10 mouse cellular contexts compared by ENCODE assay signal in the genomic region with DNA sequence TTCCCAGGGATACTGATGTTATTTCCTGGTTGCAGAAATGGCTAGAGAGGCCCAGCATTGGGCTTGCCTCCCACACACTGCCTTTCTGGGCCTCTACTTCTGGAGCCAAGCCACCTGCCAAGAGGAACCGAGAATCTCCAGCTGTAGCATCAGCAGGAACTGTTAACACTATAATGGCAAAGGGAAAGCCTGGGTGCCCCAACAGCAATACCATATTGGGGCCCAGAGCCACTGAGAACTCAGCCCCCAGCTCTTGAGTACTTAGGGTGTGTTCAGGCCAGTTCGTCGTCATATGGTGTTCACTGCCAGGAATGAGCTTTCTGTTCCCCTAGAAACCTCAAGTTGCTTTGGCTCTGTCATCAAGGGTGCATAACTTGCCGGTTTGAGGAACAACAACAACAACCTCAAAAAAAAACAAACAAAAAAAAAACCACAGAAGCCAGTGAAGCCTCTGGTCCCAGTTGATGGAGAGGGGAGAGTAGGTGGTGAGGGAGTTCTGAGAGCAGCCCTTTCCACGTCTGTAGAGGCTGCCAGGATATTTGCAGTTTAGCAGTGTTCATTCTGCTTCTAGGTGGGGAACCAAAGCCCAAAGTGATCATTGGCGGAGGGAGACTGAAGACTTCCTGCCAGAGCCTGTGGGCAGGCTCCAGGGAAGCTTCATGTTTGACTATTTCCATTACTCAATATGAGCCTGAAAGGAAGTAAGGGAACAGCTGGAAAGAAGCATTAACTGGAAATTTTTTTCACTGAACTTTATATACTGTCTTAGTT. TPM values are rescaled to one million over a fixed set of nuclear protein-coding genes. Genes with fewer than 3 reads are reported as not detected.
DNase-seq lines count a peak whose midpoint lies in the region; ATAC-seq and TF ChIP-seq lines count a peak whose summit lies in the region.
"Had no signal": no experiment of that assay in that cellular context is flagged by ENCODE, and none has a peak within 500 bp of the region (broad histone marks: within the 10 kb centered on the region; RNA-seq: fewer than 3 reads in every experiment).

No protein-coding gene starts in this region.

- WGBS in kidney, embryonic 16.5 days: 76% methylated on average over 6 of the region's 6 CpGs
- WGBS in spleen, adult 2 months: 73% methylated on average over 6 of the region's 6 CpGs
- 81% methylated on average over 6 of the region's 6 CpGs for WGBS in midbrain, postnatal 0 days

- peaks cover 17% of the 10 kb centered on the region for H3K36me3 ChIP-seq in kidney, embryonic 16.5 days (ENCODE audit: insufficient read depth, low read length)
- H3K36me3 ChIP-seq in spleen, adult 2 months (ENCODE audit: control insufficient read depth, insufficient read depth, low read length): peaks cover 4% of the 10 kb centered on the region
- peaks cover 17% of the 10 kb centered on the region for H3K36me3 ChIP-seq in midbrain, postnatal 0 days (ENCODE audit: insufficient read depth, low read length)

- TF ChIP-seq CTCF in spleen, adult 2 months (IDR thresholded peaks at IDR 0.05; ENCODE audit: extremely low read depth, insufficient read depth, insufficient read length, insufficient replicate concordance): no peak
- TF ChIP-seq CTCF in midbrain, postnatal 0 days (IDR thresholded peaks at IDR 0.05): no peak

- no peaks in the 10 kb centered on the region for H3K27me3 ChIP-seq in kidney, embryonic 16.5 days (ENCODE audit: insufficient read depth, low read length)
- no peaks in the 10 kb centered on the region for H3K27me3 ChIP-seq in spleen, adult 2 months (ENCODE audit: control insufficient read depth, insufficient read depth, low read length)
- H3K27me3 ChIP-seq in midbrain, postnatal 0 days (ENCODE audit: insufficient read depth, low read length): no peaks in the 10 kb centered on the region
- H3K27me3 ChIP-seq: neural tube, embryonic 13.5 days had no signal

- DNase-seq in kidney, postnatal 14 days: peak; percentile 18
- DNase-seq in spleen, adult 2 months (ENCODE audit: low read depth in 1 of 2, low spot score in 2 of 2): no peak
- no peak for DNase-seq in spleen, postnatal 4 days (ENCODE audit: low spot score in 2 of 2)
- DNase-seq in heart, postnatal 14 days: peak; percentile 52 to 57
- DNase-seq in telencephalon, adult 2 months (ENCODE audit: low read depth, low spot score): peak; percentile 39
- no peak for DNase-seq in cerebellum, postnatal 4 days (ENCODE audit: low spot score in 2 of 2)
- DNase-seq in midbrain, postnatal 0 days (ENCODE audit: low spot score): no peak

- no peak overlapping the region for H3K27ac ChIP-seq in kidney, embryonic 16.5 days (ENCODE audit: low read length)
- 0 out of 2 replicates have a peak overlapping the region, but pooled peaks have one; percentile 33 for H3K27ac ChIP-seq in spleen, adult 2 months (ENCODE audit: insufficient read depth, low read length)
- H3K27ac ChIP-seq in midbrain, postnatal 0 days (ENCODE audit: low read depth, low read length): no peak overlapping the region
- H3K27ac ChIP-seq: macrophage; neural tube, embryonic 13.5 days had no signal

- TF ChIP-seq POLR2A in spleen, adult 2 months (IDR thresholded peaks at IDR 0.05; ENCODE audit: low read depth, low read length): no peak

- intact Hi-C loops in heart, postnatal 14 days (cut with DNase I): no loop called here

- no peak overlapping the region for H3K9ac ChIP-seq in kidney, embryonic 16.5 days (replicated peaks; ENCODE audit: low read length)
- no peak overlapping the region for H3K9ac ChIP-seq in midbrain, postnatal 0 days (replicated peaks; ENCODE audit: low read length, poor library complexity, severe bottlenecking)
- H3K9ac ChIP-seq: neural tube, embryonic 13.5 days had no signal

- H3K4me3 ChIP-seq in kidney, embryonic 16.5 days (ENCODE audit: low read length): no peak overlapping the region
- H3K4me3 ChIP-seq in spleen, adult 2 months (ENCODE audit: extremely low read depth, insufficient read depth, insufficient read length): no peak overlapping the region
- H3K4me3 ChIP-seq in midbrain, postnatal 0 days (ENCODE audit: low read depth, low read length): no peak overlapping the region
- H3K4me3 ChIP-seq: neural tube, embryonic 13.5 days had no signal

- ATAC-seq in kidney, embryonic 16.5 days (ENCODE audit: low FRiP score, low TSS enrichment): no peak
- no peak for ATAC-seq in midbrain, postnatal 0 days (ENCODE audit: low FRiP score)

- no peaks in the 10 kb centered on the region; the same call in 1 of the 2 replicates for H3K4me1 ChIP-seq in kidney, embryonic 16.5 days (ENCODE audit: insufficient read depth, low read length)
- no peaks in the 10 kb centered on the region for H3K4me1 ChIP-seq in spleen, adult 2 months (ENCODE audit: control insufficient read depth, insufficient read depth, insufficient read length)
- no peaks in the 10 kb centered on the region for H3K4me1 ChIP-seq in midbrain, postnatal 0 days (ENCODE audit: insufficient read depth, low read length)
- H3K4me1 ChIP-seq: neural tube, embryonic 13.5 days had no signal

- no peak overlapping the region for H3K4me2 ChIP-seq in kidney, embryonic 16.5 days (replicated peaks; ENCODE audit: low read depth, low read length)
- no peak overlapping the region for H3K4me2 ChIP-seq in midbrain, postnatal 0 days (ENCODE audit: low read depth, low read length, poor library complexity, severe bottlenecking)
- H3K4me2 ChIP-seq: neural tube, embryonic 13.5 days had no signal

- H3K9me3 ChIP-seq in kidney, embryonic 16.5 days (ENCODE audit: low read length): no peaks in the 10 kb centered on the region
- H3K9me3 ChIP-seq in midbrain, postnatal 0 days (ENCODE audit: low read length): no peaks in the 10 kb centered on the region
- H3K9me3 ChIP-seq: neural tube, embryonic 13.5 days had no signal

RNA-seq across cellular contexts. Expression of a gene that starts 26.3 kb away (rescaled TPM):
- polyA plus RNA-seq in kidney, embryonic 16.5 days (2015; fragmentation: Nextera tagmentation; extraction: Ambion mirVana): 22.6 and 25.0 TPM in 2 replicates
- 23.3 and 27.4 TPM in 2 replicates for polyA plus RNA-seq in spleen, adult 2 months (2012; rRNA removed)
- 1 to 10 TPM; 6.4 to 8.3 TPM for total RNA-seq in heart, postnatal 14 days (2021)
- 10.3 and 12.8 TPM in 2 replicates for total RNA-seq in midbrain, postnatal 0 days (2014; rRNA removed)
- 12.6 and 13.6 TPM in 2 replicates for polyA plus RNA-seq in midbrain, postnatal 0 days (2015; fragmentation: Nextera tagmentation; extraction: Ambion mirVana)

RNA-seq across cellular contexts. Expression of a gene that starts 38.1 kb away (rescaled TPM):
- 5.6 and 9.5 TPM in 2 replicates for polyA plus RNA-seq in kidney, embryonic 16.5 days (2015; fragmentation: Nextera tagmentation; extraction: Ambion mirVana)
- polyA plus RNA-seq in spleen, adult 2 months (2012; rRNA removed): 50.7 and 51.3 TPM in 2 replicates
- 1 to 10 TPM; 3.8 to 4.6 TPM for total RNA-seq in heart, postnatal 14 days (2021)
- 35.5 and 44.1 TPM in 2 replicates for total RNA-seq in midbrain, postnatal 0 days (2014; rRNA removed)
- 17.6 and 20.3 TPM in 2 replicates for polyA plus RNA-seq in midbrain, postnatal 0 days (2015; fragmentation: Nextera tagmentation; extraction: Ambion mirVana)

Comparison
In these comparisons a context has a peak if more than half of its experiments do, and no peak if none do; other contexts are left out.
1. DNase-seq: peak in kidney, postnatal 14 days (single experiment), heart, postnatal 14 days (2 of 2) and telencephalon, adult 2 months (single experiment); none in spleen, adult 2 months (0 of 2), spleen, postnatal 4 days (0 of 2), cerebellum, postnatal 4 days (0 of 2) and midbrain, postnatal 0 days (single experiment).